Mouse (Mus musculus): Measurements from ENCODE around the gene Zfand4.
"Not testable (repeated sequence)": the region's sequence is repeated elsewhere in the genome, so short reads cannot be mapped to it uniquely, and the experiment has no call there.

The Zfand4 gene

GRCm38 (mm10) chr6:116264018-116264651, at the start of gene Zfand4:
TSS of gene Zfand4 (plus strand) at chr6:116264222.
- peak; percentile 83 to 87 for DNase-seq (ENCODE audit: low spot score in 2 of 2)

GRCm38 (mm10) chr6:116227767-116228166, 36.3 kb upstream of the Zfand4 start:
- DNase-seq (ENCODE audit: low spot score in 2 of 2) = no peak

- DNase-seq (ENCODE audit: low spot score in 2 of 2) = peak; percentile 27 to 51
These were observed 35.1 kb upstream of the Zfand4 start for GRCm38 (mm10) chr6:116228785-116229525.

GRCm38 (mm10) chr6:116234821-116235220, 29.2 kb upstream of the Zfand4 start:
- DNase-seq (ENCODE audit: low spot score in 2 of 2) = not testable (repeated sequence)

DNA sequence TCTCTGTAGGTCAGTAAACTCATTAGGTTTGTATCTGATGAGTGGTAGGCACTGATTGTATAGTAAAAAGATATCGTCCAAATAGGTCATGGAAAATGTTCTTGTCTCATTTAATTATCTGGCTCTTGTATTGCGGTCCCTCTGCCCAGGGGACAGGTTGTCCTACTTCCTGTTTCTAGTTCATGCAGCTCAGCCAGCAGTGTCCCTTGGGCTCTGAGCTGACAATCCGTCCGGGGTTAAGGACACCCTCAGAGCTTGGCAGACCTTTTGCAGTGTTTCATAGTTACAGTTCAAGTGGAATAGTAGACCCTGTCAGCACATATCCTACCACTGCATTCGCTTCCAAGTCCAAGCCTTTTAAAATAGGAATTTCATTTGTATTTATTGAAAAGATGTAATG, 28.7 kb upstream of the Zfand4 start:
- DNase-seq (ENCODE audit: low spot score in 2 of 2) = no peak

DNA sequence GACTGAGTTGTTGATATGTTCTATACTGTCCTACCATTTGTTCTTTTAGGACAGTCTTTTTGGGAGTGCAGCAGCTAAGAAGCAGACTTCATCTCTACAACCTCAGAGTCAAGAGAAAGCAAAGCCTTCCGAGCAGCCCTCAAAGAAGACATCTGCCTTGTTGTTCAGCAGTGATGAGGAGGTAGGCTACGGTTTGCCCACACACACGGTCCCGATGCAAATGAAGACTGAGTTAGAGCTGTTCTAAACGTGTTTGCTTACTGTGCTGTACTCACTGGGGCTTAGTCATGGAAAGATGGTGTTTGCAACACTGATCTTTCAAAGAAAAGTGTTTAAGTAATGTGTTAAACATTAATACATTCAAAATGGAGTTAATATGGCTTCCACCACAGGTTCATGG, 25.9 kb upstream of the Zfand4 start:
- DNase-seq (ENCODE audit: low spot score in 2 of 2) = no peak

DNA sequence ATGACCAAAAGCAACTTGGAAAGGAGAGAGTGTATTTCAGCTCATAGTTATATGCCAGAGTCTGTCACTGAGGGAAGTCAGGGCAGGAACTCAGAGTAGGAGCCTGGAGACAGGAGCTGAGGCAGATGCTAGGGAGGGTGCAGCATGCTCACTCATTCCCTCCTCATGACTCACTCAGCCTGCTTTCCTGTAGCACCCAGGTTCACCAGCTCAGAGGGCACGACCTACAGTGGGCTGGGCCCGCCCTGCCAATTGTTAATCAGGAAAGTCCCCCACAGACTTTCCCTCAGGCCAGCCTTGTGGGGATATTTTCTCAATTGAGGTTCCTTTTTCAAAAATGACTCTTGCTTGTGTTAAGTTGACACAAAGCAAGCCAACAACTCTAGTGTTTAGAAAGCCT, 23.7 kb upstream of the Zfand4 start:
- DNase-seq (ENCODE audit: low spot score in 2 of 2) = no peak

GRCm38 (mm10) chr6:116259649-116260048, 4.4 kb upstream of the Zfand4 start:
- DNase-seq (ENCODE audit: low spot score in 2 of 2) = no peak

DNA sequence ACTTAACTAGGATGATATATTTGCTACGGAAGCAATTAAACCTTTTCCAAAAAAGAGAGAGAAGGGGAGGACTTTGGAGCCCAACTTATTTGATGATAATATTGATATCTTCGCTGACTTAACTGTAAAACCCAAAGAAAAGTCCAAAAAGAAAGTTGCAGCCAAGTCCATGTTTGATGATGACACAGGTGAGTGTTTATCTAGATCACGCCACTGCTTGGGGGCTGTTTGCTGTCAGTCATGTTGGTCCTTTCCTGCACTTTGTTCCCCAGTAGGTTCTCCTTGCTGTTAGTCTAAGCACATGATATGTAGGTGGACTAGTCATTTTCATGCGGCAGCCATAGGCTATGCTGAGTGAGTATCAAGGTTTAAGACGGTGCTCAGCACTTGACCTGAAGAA, 3.5 kb upstream of the Zfand4 start:
- no peak for DNase-seq (ENCODE audit: low spot score in 2 of 2)

- no peak for DNase-seq (ENCODE audit: low spot score in 2 of 2)
These were observed 1.2 kb upstream of the Zfand4 start for GRCm38 (mm10) chr6:116262824-116263223.

DNA sequence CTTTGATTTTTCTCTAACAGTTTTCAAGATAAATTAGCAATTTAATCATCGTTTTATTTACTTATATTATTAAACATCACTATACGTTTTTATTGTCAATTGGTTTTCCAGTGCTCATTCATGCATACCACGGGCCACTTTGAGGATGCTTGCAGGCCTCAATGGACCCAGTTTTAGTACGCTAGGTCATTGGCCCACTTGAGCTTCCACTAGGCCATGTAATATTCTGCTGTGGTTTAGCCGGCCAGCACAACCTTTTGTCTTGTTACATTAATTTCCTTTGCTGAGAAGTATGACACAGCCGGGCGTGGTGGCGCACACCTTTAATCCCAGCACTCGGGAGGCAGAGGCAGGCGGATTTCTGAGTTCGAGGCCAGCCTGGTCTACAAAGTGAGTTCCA, 814 bp downstream of the Zfand4 start:
- no peak for DNase-seq (ENCODE audit: low spot score in 2 of 2)

DNA sequence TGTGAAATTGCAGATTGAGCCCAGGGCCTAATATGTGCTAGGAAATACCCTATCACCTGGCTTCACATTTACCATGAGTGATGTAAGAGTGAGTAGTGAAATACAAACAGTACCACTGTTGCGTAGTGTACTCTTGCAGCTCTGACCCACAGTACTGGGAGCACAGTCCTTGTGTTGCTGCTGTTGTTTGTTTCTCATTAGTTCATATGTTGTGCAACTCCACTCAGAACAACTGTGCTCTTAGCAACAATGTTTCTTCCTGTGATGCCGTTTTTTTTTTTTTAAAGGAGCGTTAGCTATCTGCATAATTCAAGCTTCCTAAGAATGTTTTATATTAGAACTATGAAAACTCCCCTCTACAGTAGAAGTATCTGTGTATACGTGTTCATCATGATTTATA, 1.6 kb downstream of the Zfand4 start:
- no peak for DNase-seq (ENCODE audit: low spot score in 2 of 2)

DNA sequence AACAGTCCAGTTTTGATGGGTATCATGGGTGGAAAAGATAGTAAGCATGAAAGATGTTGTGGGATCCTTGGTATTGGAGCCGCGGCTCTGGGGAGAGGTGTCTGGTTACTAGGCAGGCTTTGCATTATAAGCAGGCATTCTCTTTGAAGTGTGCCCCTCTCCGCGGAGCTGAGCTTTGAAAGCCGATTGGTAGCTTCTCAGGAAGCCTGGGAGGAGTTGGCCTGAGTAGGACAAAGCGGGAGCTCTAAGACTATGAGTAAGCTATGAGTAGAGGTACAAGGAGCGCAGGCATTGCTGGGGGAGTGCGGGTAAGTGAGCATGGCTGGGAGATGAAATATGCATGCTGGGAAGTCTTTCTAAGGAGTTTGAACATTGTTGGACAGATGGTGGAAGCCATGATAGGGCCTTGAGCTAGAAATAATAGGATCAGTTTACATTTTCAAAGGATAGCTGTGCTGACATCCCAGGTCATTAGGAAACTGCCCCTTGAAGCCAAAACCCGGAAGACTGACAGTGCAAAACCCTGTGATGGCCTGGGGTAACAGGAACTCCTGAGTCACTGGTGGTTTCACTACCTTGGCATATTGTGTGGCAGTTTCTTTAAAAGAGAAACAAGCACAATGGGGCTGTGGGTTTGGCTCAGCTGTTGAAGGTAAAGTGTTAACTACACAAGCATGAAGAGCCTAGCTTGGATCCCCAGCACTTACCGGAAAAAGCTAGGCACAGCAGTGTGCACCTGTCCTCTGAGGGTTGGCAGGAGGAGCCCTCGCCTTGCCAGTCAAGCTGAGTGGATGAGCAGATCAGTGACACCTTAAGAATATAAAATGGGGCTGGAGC, 2.5 kb downstream of the Zfand4 start:
- no peak for DNase-seq (ENCODE audit: low spot score in 2 of 2)

GRCm38 (mm10) chr6:116267110-116267423, 3.0 kb downstream of the Zfand4 start:
- no peak for DNase-seq (ENCODE audit: low spot score in 2 of 2)

DNA sequence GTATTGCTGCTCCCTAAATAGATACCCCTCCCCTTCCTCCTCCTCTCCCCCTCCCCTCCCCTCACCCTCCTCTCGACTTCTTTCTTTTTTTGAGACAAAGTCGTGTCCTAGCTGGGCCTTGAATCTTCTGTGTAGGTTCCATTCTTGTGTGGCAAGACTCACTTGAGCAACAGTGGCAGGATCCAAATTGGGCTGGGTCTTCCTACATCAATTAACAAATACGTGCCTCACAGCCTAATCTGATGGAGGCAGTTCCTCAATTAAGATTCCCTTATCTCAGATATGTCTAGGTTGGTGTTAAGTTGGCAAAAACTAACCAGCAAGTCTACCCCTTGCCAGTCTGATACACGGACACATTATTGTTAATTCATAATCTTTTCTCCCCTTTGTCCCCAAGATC, 11.7 kb downstream of the Zfand4 start:
- no peak for DNase-seq (ENCODE audit: low spot score in 2 of 2)

- no peak for DNase-seq (ENCODE audit: low spot score in 2 of 2)
These were observed 14.8 kb downstream of the Zfand4 start for GRCm38 (mm10) chr6:116278679-116279317.

- DNase-seq (ENCODE audit: low spot score in 2 of 2) = no peak
These were observed 17.0 kb downstream of the Zfand4 start for GRCm38 (mm10) chr6:116281014-116281413.

- DNase-seq (ENCODE audit: low spot score in 2 of 2) = peak; percentile 30 to 49
These were observed 18.5 kb downstream of the Zfand4 start for GRCm38 (mm10) chr6:116282546-116282945.

- DNase-seq (ENCODE audit: low spot score in 2 of 2) = no peak
These were observed 19.3 kb downstream of the Zfand4 start for GRCm38 (mm10) chr6:116283280-116283679.

DNA sequence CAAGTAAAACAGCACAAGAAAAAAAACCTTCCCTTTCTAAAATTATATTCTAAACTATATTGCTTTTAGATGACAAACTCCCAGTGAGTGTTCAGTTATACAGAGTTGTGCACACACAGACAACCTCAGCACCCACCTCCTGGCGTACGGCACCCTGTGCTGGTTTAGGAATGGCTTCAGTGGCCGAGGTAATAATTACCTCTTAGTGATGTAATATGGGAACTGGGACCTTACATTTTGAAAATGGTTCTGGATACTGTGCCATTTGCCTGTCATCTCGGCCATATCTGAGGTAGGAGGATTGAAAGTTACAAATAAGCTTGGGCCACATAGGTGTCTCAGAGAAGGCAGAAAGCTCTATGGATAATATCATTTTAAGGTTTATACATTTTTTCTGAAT, 22.3 kb downstream of the Zfand4 start:
- DNase-seq (ENCODE audit: low spot score in 2 of 2) = no peak

GRCm38 (mm10) chr6:116286870-116287575, 23.0 kb downstream of the Zfand4 start:
- no peak for DNase-seq (ENCODE audit: low spot score in 2 of 2)

DNA sequence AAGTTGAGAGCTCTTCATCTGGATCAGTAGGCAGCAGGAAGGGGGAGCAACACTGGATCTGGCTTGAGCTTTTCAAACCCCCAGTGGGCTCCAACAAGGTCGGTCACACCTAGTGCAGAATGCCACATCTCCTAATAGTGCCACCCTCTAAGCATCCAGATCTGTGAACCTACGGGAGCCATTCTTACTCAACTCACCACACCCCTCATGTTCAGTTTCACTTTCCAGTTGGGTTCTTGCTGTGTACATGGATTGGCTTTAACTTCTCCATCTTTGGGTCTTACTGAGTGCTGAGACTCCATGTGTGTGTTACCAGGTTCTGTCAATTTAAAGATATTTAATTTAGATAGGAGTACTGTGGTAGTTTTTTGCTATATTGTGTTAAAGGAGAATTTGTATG, 47.4 kb downstream of the Zfand4 start:
- no peak for DNase-seq (ENCODE audit: low spot score in 2 of 2)

All from natural killer cell, adult 2 months (primary cell).